Mouse (Mus musculus) limb, embryonic 14.5 days (tissue): ENCODE results near the gene Rap1b. TPM values are rescaled to one million over a fixed set of nuclear protein-coding genes. Genes with fewer than 3 reads are reported as not detected.

Source experiments
- ATAC-seq: fragments of 200-750 bp; cut with Nextera tagmentation; 2 replicates; pipeline ENCODE4 v1.8.0; 2017; ENCODE audit warnings: low read depth, moderate number of reproducible peaks, moderate TSS enrichment; ENCODE audit not compliant: low FRiP score
- DNase-seq: peaks from one replicate; pipeline ENCODE4 v3.0.0-alpha.2; 2015; ENCODE audit warnings: low spot score
- H3K27ac ChIP-seq: fragments of 300-500 bp; sonication (generic); replicated peaks from 2 replicates; pipeline ENCODE4 v1.5.1; 2014; ENCODE audit warnings: low read depth, mild to moderate bottlenecking, low read length, moderate library complexity, mixed read lengths
- H3K27me3 ChIP-seq: fragments of 300-500 bp; sonication (generic); 2 replicates; pipeline ENCODE4 v1.6.1; 2014; ENCODE audit warnings: low read length, mixed read lengths; ENCODE audit not compliant: control insufficient read depth, insufficient read depth
- H3K36me3 ChIP-seq: fragments of 300-500 bp; sonication (generic); 2 replicates; pipeline ENCODE4 v1.6.1; 2014; ENCODE audit warnings: mild to moderate bottlenecking, low read length, moderate library complexity, mixed read lengths; ENCODE audit not compliant: control insufficient read depth, insufficient read depth
- H3K4me1 ChIP-seq: fragments of 300-500 bp; sonication (generic); 2 replicates; pipeline ENCODE4 v1.6.1; 2014; ENCODE audit warnings: antibody characterized with exemption, low read length, mixed read lengths; ENCODE audit not compliant: control insufficient read depth, insufficient read depth
- H3K4me2 ChIP-seq: fragments of 300-500 bp; sonication (generic); replicated peaks from 2 replicates; pipeline ENCODE4 v1.6.1; 2014; ENCODE audit warnings: low read depth, mild to moderate bottlenecking, low read length, moderate library complexity; ENCODE audit not compliant: severe bottlenecking
- H3K4me3 ChIP-seq: fragments of 300-500 bp; sonication (generic); replicated peaks from 2 replicates; pipeline ENCODE4 v1.5.1; 2014; ENCODE audit warnings: low read length
- H3K9ac ChIP-seq: fragments of 300-500 bp; sonication (generic); 2 replicates; pipeline ENCODE4 v1.6.1; 2014; ENCODE audit warnings: mild to moderate bottlenecking, low read depth, low read length, moderate library complexity; ENCODE audit not compliant: severe bottlenecking
- H3K9me3 ChIP-seq: fragments of 300-500 bp; sonication (generic); 2 replicates; pipeline ENCODE4 v1.6.1; 2016; ENCODE audit warnings: low read length; ENCODE audit not compliant: control insufficient read depth
- POLR2A ChIP-seq: fragments of 200-500 bp; IDR thresholded peaks from 2 replicates; pipeline ENCODE4 v1.8.0; 2012; ENCODE audit warnings: inconsistent platforms, mild to moderate bottlenecking, moderate library complexity, borderline replicate concordance; ENCODE audit not compliant: insufficient read depth, insufficient read length; ENCODE audit errors: extremely low read depth
- WGBS: fragments of 180-500 bp; shearing (Covaris S2); extraction: QIAGEN DNeasy Blood & Tissue Kit; methylation state at CpG from one replicate; pipeline ENCODE4 v1.1.7; 2014; 5-methylcytosine and 5-hydroxymethylcytosine counted together
- polyA plus RNA-seq, 2 experiments: library from polyadenylated mRNA; depleted of rRNA in 1 of 2; stranded (reverse) in 1 of 2; unstranded in 1 of 2; fragments of >200 nt; fragmentation: Nextera tagmentation in 1 of 2; extraction: Ambion mirVana in 1 of 2; gene quantifications; 2 replicates each; pipeline versions ENCODE4 v1.2.1 to v1.2.3; 2012 to 2014

Rap1b gene
- polyA plus RNA-seq, 2 experiments, result 94.9 to 190 TPM

- no peaks in the 10 kb centered on the region for H3K4me1 ChIP-seq
- no peak overlapping the region for H3K4me3 ChIP-seq
- H3K9ac ChIP-seq, result no peak overlapping the region
- H3K36me3 ChIP-seq, result peaks cover 78% of the 10 kb centered on the region
- no peaks in the 10 kb centered on the region for H3K27me3 ChIP-seq
- 85% methylated on average over 6 of the region's 6 CpGs for WGBS
- no peaks in the 10 kb centered on the region for H3K9me3 ChIP-seq
- no peak for ATAC-seq
- TF ChIP-seq POLR2A, result no peak
- no peak for DNase-seq
- H3K27ac ChIP-seq, result no peak overlapping the region
- no peak overlapping the region for H3K4me2 ChIP-seq
These were observed 65.4 kb downstream of the Rap1b start for GRCm38 (mm10) chr10:117780306-117780911.

- WGBS, result 94% methylated on average over 8 of the region's 8 CpGs
- Histone ChIP-seq H3K27ac (no peak overlapping the region), H3K27me3 (no peaks in the 10 kb centered on the region), H3K9ac (no peak overlapping the region), H3K4me1 (no peaks in the 10 kb centered on the region), H3K4me2 (no peak overlapping the region), H3K9me3 (no peaks in the 10 kb centered on the region), H3K36me3 (peaks cover 79% of the 10 kb centered on the region), H3K4me3 (no peak overlapping the region)
- no peak for DNase-seq
- ATAC-seq, result no peak
- no peak for TF ChIP-seq POLR2A
These were observed 66.1 kb downstream of the Rap1b start for GRCm38 (mm10) chr10:117779581-117780305.

GRCm38 (mm10) chr10:117778951-117779350 lies 66.9 kb downstream of the Rap1b start:
- TF ChIP-seq POLR2A, result no peak
- 80% methylated on average over 4 of the region's 4 CpGs for WGBS

GRCm38 (mm10) chr10:117778328-117778910 lies 67.4 kb downstream of the Rap1b start:
- H3K27ac ChIP-seq, result no peak overlapping the region
- H3K9ac ChIP-seq, result no peak overlapping the region
- whole genome bisulfite sequencing, result 88% methylated on average over 12 of the region's 12 CpGs
- DNase-seq (no peak), ATAC-seq (no peak)
- H3K4me3 ChIP-seq, result no peak overlapping the region
- H3K9me3 ChIP-seq, result no peaks in the 10 kb centered on the region
- no peaks in the 10 kb centered on the region for H3K4me1 ChIP-seq
- peaks cover 80% of the 10 kb centered on the region for H3K36me3 ChIP-seq
- no peak for TF ChIP-seq POLR2A
- no peak overlapping the region for H3K4me2 ChIP-seq
- H3K27me3 ChIP-seq, result no peaks in the 10 kb centered on the region

More at GRCm38 (mm10) chr10:117778951-117779350, 66.9 kb downstream of the Rap1b start:
- H3K27me3 ChIP-seq, result no peaks in the 10 kb centered on the region
- DNase-seq (no peak), ATAC-seq (no peak)
- no peaks in the 10 kb centered on the region for H3K9me3 ChIP-seq
- H3K36me3 ChIP-seq, result peaks cover 81% of the 10 kb centered on the region
- H3K9ac ChIP-seq, result no peak overlapping the region
- H3K27ac ChIP-seq, result no peak overlapping the region
- H3K4me2 ChIP-seq, result no peak overlapping the region
- no peak overlapping the region for H3K4me3 ChIP-seq
- no peaks in the 10 kb centered on the region for H3K4me1 ChIP-seq

- H3K9me3 ChIP-seq, result no peaks in the 10 kb centered on the region
- peaks cover 80% of the 10 kb centered on the region for H3K36me3 ChIP-seq
- H3K4me2 ChIP-seq, result no peak overlapping the region
- ATAC-seq (no peak), DNase-seq (no peak)
- no peaks in the 10 kb centered on the region for H3K4me1 ChIP-seq
- H3K27ac ChIP-seq, result no peak overlapping the region
- H3K4me3 ChIP-seq, result no peak overlapping the region
- no peak for TF ChIP-seq POLR2A
- no peaks in the 10 kb centered on the region for H3K27me3 ChIP-seq
- no peak overlapping the region for H3K9ac ChIP-seq
- WGBS, result 94% methylated on average over 17 of the region's 17 CpGs
These were observed 68.1 kb downstream of the Rap1b start for GRCm38 (mm10) chr10:117777501-117778327.
